Mouse (Mus musculus) ES-E14 (cell line): ENCODE measurements around the gene Hbb-bh1. TPM values are rescaled to one million over a fixed set of nuclear protein-coding genes. Genes with fewer than 3 reads are reported as not detected.

ENCODE experiments used
- DNase-seq: peaks from one replicate; pipeline ENCODE4 v3.0.0-alpha.2; 2013; ENCODE audit warnings: low read depth, low spot score
- H3K27ac ChIP-seq: 2 replicates; pipeline ENCODE4 v1.5.1; 2012; ENCODE audit warnings: low read depth, mild to moderate bottlenecking, low read length, moderate library complexity, mixed read lengths; ENCODE audit not compliant: poor library complexity, insufficient read depth, severe bottlenecking
- H3K36me3 ChIP-seq: 2 replicates; pipeline ENCODE4 v1.6.1; 2012; ENCODE audit warnings: mild to moderate bottlenecking, low read length, moderate library complexity, mixed read lengths; ENCODE audit not compliant: control insufficient read depth, poor library complexity, insufficient read depth, severe bottlenecking
- H3K4me1 ChIP-seq, 2 experiments: fragments of 150-350 bp in 1 of 2; sonication (generic) in 1 of 2; 2 replicates each; pipeline ENCODE4 v1.6.1; 2012; ENCODE audit warnings: low read length in 2 of 2, mild to moderate bottlenecking in 1 of 2, mixed read lengths in 1 of 2; ENCODE audit not compliant: control insufficient read depth in 2 of 2, insufficient read depth in 2 of 2, poor library complexity in 1 of 2
- H3K4me3 ChIP-seq, 2 experiments: fragments of 150-350 bp in 1 of 2; sonication (generic) in 1 of 2; 2 replicates each; pipeline ENCODE4 v1.5.1; 2012; ENCODE audit warnings: low read length in 2 of 2, low read depth in 1 of 2, mild to moderate bottlenecking in 1 of 2, mixed read lengths in 1 of 2; ENCODE audit not compliant: insufficient read depth in 1 of 2, poor library complexity in 1 of 2, severe bottlenecking in 1 of 2
- H3K9ac ChIP-seq: 2 replicates; pipeline ENCODE4 v1.6.1; 2012; ENCODE audit warnings: low read depth, mild to moderate bottlenecking, low read length, mixed read lengths; ENCODE audit not compliant: poor library complexity, insufficient read depth, severe bottlenecking
- H3K9me3 ChIP-seq: fragments of 150-350 bp; sonication (generic); 2 replicates; pipeline ENCODE4 v1.6.1; 2012; ENCODE audit warnings: low read depth, mild to moderate bottlenecking, low read length; ENCODE audit not compliant: control insufficient read depth, insufficient read depth
- CHD2 ChIP-seq: IDR thresholded peaks from 2 replicates; pipeline ENCODE4 v1.6.1; 2014; ENCODE audit warnings: mild to moderate bottlenecking, low read depth, low read length, inconsistent platforms
- HCFC1 ChIP-seq: IDR thresholded peaks from 2 replicates; pipeline ENCODE4 v1.6.1; 2012; ENCODE audit warnings: low read length, inconsistent platforms, borderline replicate concordance; ENCODE audit not compliant: insufficient read depth
- MAFK ChIP-seq: IDR thresholded peaks from 2 replicates; pipeline ENCODE4 v1.6.1; 2014; ENCODE audit warnings: mild to moderate bottlenecking, low read depth, low read length, inconsistent platforms; ENCODE audit not compliant: insufficient read depth
- ZC3H11A ChIP-seq: IDR thresholded peaks from 2 replicates; pipeline ENCODE4 v1.6.1; 2012; ENCODE audit warnings: low read depth, mild to moderate bottlenecking, inconsistent platforms, low read length, borderline replicate concordance
- ZNF384 ChIP-seq: IDR thresholded peaks from 2 replicates; pipeline ENCODE4 v1.6.1; 2012; ENCODE audit warnings: low read depth, low read length, inconsistent platforms
- in situ Hi-C, 2 experiments: fragments of 600-800 bp; cut with MboI; formaldehyde crosslinking; loops; one replicate each; pipeline ENCODE4 v1.15.1; 2025; ENCODE audit warnings: low sequenced_read_pairs in 2 of 2, inconsistent platforms in 1 of 2; ENCODE audit not compliant: unreplicated experiment in 2 of 2
- total RNA-seq: library from RNA; depleted of rRNA; stranded (reverse); fragments of 300-350 nt; gene quantifications from 2 replicates; pipeline ENCODE4 v1.2.3, GENCODE M21; 2012

The Hbb-bh1 gene
- total RNA-seq, 1 experiment, result not detected

GRCm38 (mm10) chr7:103812174-103812573 is 30.8 kb downstream of the Hbb-bh1 start:
- H3K4me3 ChIP-seq, result no peak overlapping the region
- H3K9me3 ChIP-seq, result no peaks in the 10 kb centered on the region
- TF ChIP-seq ZC3H11A (no peak), MAFK (no peak), CHD2 (no peak), HCFC1 (no peak), ZNF384 (no peak)
- H3K27ac ChIP-seq, result no peak overlapping the region
- no peaks in the 10 kb centered on the region for H3K36me3 ChIP-seq
- no peak overlapping the region for H3K9ac ChIP-seq
- in situ Hi-C loops, result no loop called here
- no peak for DNase-seq
- H3K4me1 ChIP-seq, result no peaks in the 10 kb centered on the region

- in situ Hi-C loops, result no loop called here
- H3K4me3 ChIP-seq, result no peak overlapping the region
- no peak for DNase-seq
- TF ChIP-seq CHD2 (no peak), HCFC1 (no peak), ZNF384 (no peak), MAFK (no peak), ZC3H11A (no peak)
- H3K27ac ChIP-seq, result no peak overlapping the region
- no peaks in the 10 kb centered on the region for H3K4me1 ChIP-seq
- H3K36me3 ChIP-seq, result no peaks in the 10 kb centered on the region
- H3K9me3 ChIP-seq, result no peaks in the 10 kb centered on the region
- no peak overlapping the region for H3K9ac ChIP-seq
These were observed 31.6 kb downstream of the Hbb-bh1 start for GRCm38 (mm10) chr7:103811223-103811845.

GRCm38 (mm10) chr7:103810746-103811145 is 32.2 kb downstream of the Hbb-bh1 start:
- Histone ChIP-seq H3K9me3 (no peaks in the 10 kb centered on the region), H3K4me3 (no peak overlapping the region), H3K4me1 (no peaks in the 10 kb centered on the region), H3K36me3 (no peaks in the 10 kb centered on the region), H3K27ac (no peak overlapping the region), H3K9ac (no peak overlapping the region)
- in situ Hi-C loops, result no loop called here
- TF ChIP-seq ZNF384, result no peak
- no peak for TF ChIP-seq CHD2
- no peak for TF ChIP-seq ZC3H11A
- no peak for TF ChIP-seq HCFC1
- TF ChIP-seq MAFK, result no peak
- DNase-seq, result no peak

- in situ Hi-C loops, result no loop called here
- TF ChIP-seq MAFK (no peak), ZC3H11A (no peak), HCFC1 (no peak)
- Histone ChIP-seq H3K27ac (no peak overlapping the region), H3K4me1 (no peaks in the 10 kb centered on the region), H3K36me3 (no peaks in the 10 kb centered on the region), H3K4me3 (no peak overlapping the region), H3K9me3 (no peaks in the 10 kb centered on the region), H3K9ac (no peak overlapping the region)
- DNase-seq, result no peak
These were observed 32.7 kb downstream of the Hbb-bh1 start for GRCm38 (mm10) chr7:103810296-103810695.

- Histone ChIP-seq H3K27ac (no peak overlapping the region), H3K4me1 (no peaks in the 10 kb centered on the region), H3K9ac (no peak overlapping the region), H3K4me3 (no peak overlapping the region), H3K9me3 (no peaks in the 10 kb centered on the region), H3K36me3 (no peaks in the 10 kb centered on the region)
- TF ChIP-seq ZNF384, result no peak
- no peak for DNase-seq
- in situ Hi-C loops, result no loop called here
These were observed 33.2 kb downstream of the Hbb-bh1 start for GRCm38 (mm10) chr7:103809801-103810155.
